Mouse (Mus musculus) G1E (cell line): Measurements from ENCODE around the gene Srd5a3.

Experiments used
- CTCF ChIP-seq: IDR thresholded peaks from 2 replicates; pipeline ENCODE4 v1.5.1; 2012; ENCODE audit warnings: low read depth, low read length, inconsistent platforms, mixed read lengths
- GATA1 ChIP-seq: IDR thresholded peaks from 2 replicates; pipeline ENCODE4 v1.6.1; 2012; ENCODE audit warnings: borderline replicate concordance, low read length, inconsistent platforms, mixed read lengths

DNA sequence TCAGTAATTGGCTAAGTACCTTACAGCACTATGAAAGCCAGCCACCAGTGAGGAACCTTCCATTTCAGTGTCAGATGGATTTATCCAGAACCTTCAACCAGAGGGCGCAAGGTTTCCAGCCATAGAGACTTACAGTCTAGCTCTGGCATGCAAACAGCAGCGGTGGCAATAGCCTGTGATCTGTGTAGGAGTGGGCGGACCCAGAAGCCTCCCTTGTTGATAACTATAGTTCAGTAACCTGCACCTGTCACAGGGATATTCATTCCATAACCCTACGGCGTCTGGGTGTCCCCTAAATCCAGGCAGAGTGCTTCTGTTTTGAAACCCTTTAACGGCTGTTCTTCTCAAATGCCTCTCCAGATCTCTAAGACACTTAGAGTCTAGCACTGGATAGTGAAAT is 19.5 kb downstream of the Srd5a3 start:
- TF ChIP-seq CTCF (no peak), GATA1 (no peak)
